Comparison of ENCODE assay signal across 18 mouse cellular contexts in genomic region chr7:84546667-84547066, GRCm38 (mm10). TPM values are rescaled to one million over a fixed set of nuclear protein-coding genes. Genes with fewer than 3 reads are reported as not detected.
DNase-seq lines count a peak whose midpoint lies in the region; ATAC-seq and TF ChIP-seq lines count a peak whose summit lies in the region.
"Had no signal": no experiment of that assay in that cellular context is flagged by ENCODE, and none has a peak within 500 bp of the region (broad histone marks: within the 10 kb centered on the region; RNA-seq: fewer than 3 reads in every experiment).

No protein-coding gene starts in this region.

- no peak for TF ChIP-seq POLR2A in myocyte (IDR thresholded peaks at IDR 0.05; ENCODE audit: insufficient read length, low read depth)

- no peak overlapping the region for H3K27ac ChIP-seq in hindbrain, embryonic 13.5 days
- H3K27ac ChIP-seq in hindbrain, embryonic 10.5 days, result no peak overlapping the region
- H3K27ac ChIP-seq: limb, embryonic 12.5 days; liver, embryonic 13.5 days had no signal

- H3K4me2 ChIP-seq in hindbrain, embryonic 13.5 days, result no peak overlapping the region
- H3K4me2 ChIP-seq in myocyte (ENCODE audit: low read depth), result peak overlapping the region; percentile 64
- H3K4me2 ChIP-seq: limb, embryonic 12.5 days; liver, embryonic 13.5 days had no signal

- ATAC-seq in hindbrain, embryonic 13.5 days (ENCODE audit: low FRiP score), result peak; percentile 61; the same call in 1 of the 2 replicates
- ATAC-seq: forebrain, embryonic 14.5 days; midbrain, embryonic 16.5 days had no signal

- no peaks in the 10 kb centered on the region for H3K9me3 ChIP-seq in hindbrain, embryonic 13.5 days
- no peaks in the 10 kb centered on the region for H3K9me3 ChIP-seq in hindbrain, embryonic 10.5 days
- H3K9me3 ChIP-seq: limb, embryonic 12.5 days; liver, embryonic 13.5 days had no signal

- no peaks in the 10 kb centered on the region for H3K79me2 ChIP-seq in myocyte (ENCODE audit: control insufficient read depth, insufficient read depth)

- no peak overlapping the region for H3K9ac ChIP-seq in hindbrain, embryonic 13.5 days
- H3K9ac ChIP-seq: limb, embryonic 12.5 days; liver, embryonic 13.5 days had no signal

- no peak overlapping the region for H3K4me3 ChIP-seq in hindbrain, embryonic 13.5 days
- H3K4me3 ChIP-seq in hindbrain, embryonic 10.5 days, result no peak overlapping the region
- no peak overlapping the region for H3K4me3 ChIP-seq in myocyte
- H3K4me3 ChIP-seq: limb, embryonic 12.5 days; liver, embryonic 13.5 days had no signal

- no peaks in the 10 kb centered on the region for H3K4me1 ChIP-seq in hindbrain, embryonic 13.5 days (replicated peaks)
- H3K4me1 ChIP-seq in hindbrain, embryonic 10.5 days (replicated peaks), result no peaks in the 10 kb centered on the region
- H3K4me1 ChIP-seq: limb, embryonic 12.5 days; liver, embryonic 13.5 days had no signal

- 61% methylated on average over 4 of the region's 4 CpGs for whole genome bisulfite sequencing in hindbrain, embryonic 13.5 days
- 85% methylated on average over 4 of the region's 4 CpGs for WGBS in hindbrain, embryonic 10.5 days

- no peaks in the 10 kb centered on the region for H3K27me3 ChIP-seq in hindbrain, embryonic 13.5 days
- H3K27me3 ChIP-seq in hindbrain, embryonic 10.5 days (ENCODE audit: insufficient read depth, poor library complexity, severe bottlenecking), result no peaks in the 10 kb centered on the region
- no peaks in the 10 kb centered on the region for H3K27me3 ChIP-seq in myocyte (ENCODE audit: control insufficient read depth, insufficient read depth, insufficient read length)
- H3K27me3 ChIP-seq: liver, embryonic 13.5 days had no signal

- no peak overlapping the region for H3ac ChIP-seq in myocyte (ENCODE audit: control insufficient read depth, insufficient read length)

- DNase-seq in hindbrain, embryonic 10.5 days (ENCODE audit: low spot score), result no peak
- DNase-seq in 3134 (ENCODE audit: extremely low read depth, insufficient read length, low spot score) (peak; percentile 72), NIH3T3 (ENCODE audit: low read depth) (peak; percentile 63)
- DNase-seq in lung, postnatal 10 days, result no peak
- DNase-seq in right cerebral cortex, adult 18-20 months, result no peak
- DNase-seq: adrenal gland, adult 2 months; cerebellum, postnatal 25 days; heart, postnatal 4 days; kidney, adult 9 months; liver, embryonic 13.5 days; right cerebral cortex, postnatal 4 days; thymus, postnatal 25 days had no signal

- no peaks in the 10 kb centered on the region for H3K36me3 ChIP-seq in hindbrain, embryonic 13.5 days
- no peaks in the 10 kb centered on the region for H3K36me3 ChIP-seq in hindbrain, embryonic 10.5 days
- no peaks in the 10 kb centered on the region for H3K36me3 ChIP-seq in myocyte (ENCODE audit: control insufficient read depth, insufficient read depth)
- H3K36me3 ChIP-seq: limb, embryonic 12.5 days; liver, embryonic 13.5 days had no signal

TF ChIP-seq in myocyte, 11 proteins besides CTCF, POLR2A, EP300 and RAD21:
- TF ChIP-seq MYOG (IDR thresholded peaks at IDR 0.05; ENCODE audit: control insufficient read depth in 1 of 3, insufficient read depth in 1 of 3, insufficient read length in 2 of 3, low read depth in 2 of 3), result no peak
- TF ChIP-seq E2F4 (IDR thresholded peaks at IDR 0.05; ENCODE audit: insufficient read depth), result no peak
- TF ChIP-seq POLR2AphosphoS2 (IDR thresholded peaks at IDR 0.05; ENCODE audit: insufficient read length, low read depth), result no peak
- TF ChIP-seq CEBPB (IDR thresholded peaks at IDR 0.05; ENCODE audit: insufficient read depth, poor library complexity, severe bottlenecking), result no peak
- TF ChIP-seq REST (IDR thresholded peaks at IDR 0.05; ENCODE audit: insufficient read depth, insufficient read length), result no peak
- TF ChIP-seq MAX (IDR thresholded peaks at IDR 0.05; ENCODE audit: low read depth), result no peak
- no peak for TF ChIP-seq MYOD1 (IDR thresholded peaks at IDR 0.05; ENCODE audit: control insufficient read depth in 1 of 3, insufficient read length in 2 of 3, low read depth in 2 of 3)
- TF ChIP-seq SRF (IDR thresholded peaks at IDR 0.05; ENCODE audit: control insufficient read depth, insufficient read length, low read depth), result no peak
- TF ChIP-seq TCF3 (IDR thresholded peaks at IDR 0.05; ENCODE audit: insufficient read length, low read depth), result no peak
- TF ChIP-seq USF1 (IDR thresholded peaks at IDR 0.05; ENCODE audit: low read depth), result no peak
- TF ChIP-seq TCF12 (IDR thresholded peaks at IDR 0.05; ENCODE audit: insufficient read depth, poor library complexity, severe bottlenecking), result no peak
TF ChIP-seq in myocyte: peak in this region for 0.

RNA-seq across cellular contexts. Expression of gene Gm2115, which starts 17.9 kb away (rescaled TPM):
- 0.43 and 0.98 TPM in 2 replicates for polyA plus RNA-seq in hindbrain, embryonic 13.5 days (2015; fragmentation: Nextera tagmentation; extraction: Ambion mirVana)
- polyA plus RNA-seq in hindbrain, embryonic 10.5 days (2016; fragmentation: Nextera tagmentation; extraction: Ambion mirVana), result 0.02 and 0.03 TPM in 2 replicates
- 3.5 TPM for polyA plus RNA-seq in myocyte (2012; fragmentation: generic; extraction: Trizol)
- polyA plus RNA-seq: testis, adult 2 months had no signal

RNA-seq across cellular contexts. Expression of gene Fah, which starts 59.9 kb away (rescaled TPM):
- polyA plus RNA-seq in hindbrain, embryonic 13.5 days (2015; fragmentation: Nextera tagmentation; extraction: Ambion mirVana), result 5.3 and 6.7 TPM in 2 replicates
- polyA plus RNA-seq in hindbrain, embryonic 10.5 days (2016; fragmentation: Nextera tagmentation; extraction: Ambion mirVana), result 3.7 and 4.4 TPM in 2 replicates
- polyA plus RNA-seq in myocyte (2012; fragmentation: generic; extraction: Trizol), result 39.8 TPM

Comparison
In these comparisons a context has a peak if more than half of its experiments do, and no peak if none do; other contexts are left out.
1. DNase-seq: peak in 3134 (single experiment) and NIH3T3 (single experiment); none in hindbrain, embryonic 10.5 days (single experiment), lung, postnatal 10 days (single experiment) and right cerebral cortex, adult 18-20 months (single experiment).